Mouse (Mus musculus) liver, embryonic 15.5 days (tissue): Measurements from ENCODE around the gene Nfib. TPM values are rescaled to one million over a fixed set of nuclear protein-coding genes. Genes with fewer than 3 reads are reported as not detected.

Source experiments
- ATAC-seq: fragments of 200-750 bp; cut with Nextera tagmentation; 2 replicates; pipeline ENCODE4 v1.8.0; 2017; ENCODE audit warnings: moderate number of reproducible peaks, mild to moderate bottlenecking, moderate library complexity; ENCODE audit not compliant: insufficient read depth
- H3K27ac ChIP-seq: fragments of 300-500 bp; sonication (generic); replicated peaks from 2 replicates; pipeline ENCODE4 v1.5.1; 2015; ENCODE audit warnings: mild to moderate bottlenecking, inconsistent platforms
- H3K27me3 ChIP-seq: fragments of 300-500 bp; sonication (generic); 2 replicates; pipeline ENCODE4 v1.6.1; 2015; ENCODE audit warnings: mild to moderate bottlenecking, inconsistent platforms
- H3K36me3 ChIP-seq: fragments of 300-500 bp; sonication (generic); replicated peaks from 2 replicates; pipeline ENCODE4 v1.6.1; 2015; ENCODE audit warnings: moderate library complexity, mild to moderate bottlenecking, inconsistent platforms
- H3K4me1 ChIP-seq: fragments of 300-500 bp; sonication (generic); replicated peaks from 2 replicates; pipeline ENCODE4 v1.6.1; 2015; ENCODE audit warnings: inconsistent platforms
- H3K4me2 ChIP-seq: fragments of 300-500 bp; sonication (generic); 2 replicates; pipeline ENCODE4 v1.6.1; 2015; ENCODE audit warnings: moderate library complexity, mild to moderate bottlenecking, inconsistent platforms
- H3K4me3 ChIP-seq: fragments of 300-500 bp; sonication (generic); replicated peaks from 2 replicates; pipeline ENCODE4 v1.5.1; 2015; ENCODE audit warnings: mild to moderate bottlenecking, inconsistent platforms
- H3K9ac ChIP-seq: fragments of 300-500 bp; sonication (generic); 2 replicates; pipeline ENCODE4 v1.6.1; 2015; ENCODE audit warnings: moderate library complexity, mild to moderate bottlenecking, inconsistent platforms
- H3K9me3 ChIP-seq: fragments of 300-500 bp; sonication (generic); replicated peaks from 2 replicates; pipeline ENCODE4 v1.6.1; 2016; ENCODE audit warnings: inconsistent platforms
- WGBS: fragments of 180-500 bp; shearing (Covaris S2); methylation state at CpG from one replicate; pipeline ENCODE4 v1.1.7; 2015; ENCODE audit warnings: mixed read lengths; ENCODE audit not compliant: insufficient replicate concordance; 5-methylcytosine and 5-hydroxymethylcytosine counted together
- polyA plus RNA-seq: library from polyadenylated mRNA; unstranded; fragments of >200 nt; fragmentation: Nextera tagmentation; extraction: Ambion mirVana; gene quantifications from 2 replicates; pipeline ENCODE4 v1.2.1, GENCODE M21; 2015

Gene Nfib
- polyA plus RNA-seq, 1 experiment from 2014 or later, result 4.7 TPM

GRCm38 (mm10) chr4:82368091-82368775 is 337.3 kb downstream of the Nfib start:
- no peak overlapping the region for H3K4me3 ChIP-seq
- no peak overlapping the region for H3K4me2 ChIP-seq
- no peak for ATAC-seq
- H3K4me1 ChIP-seq, result no peaks in the 10 kb centered on the region
- no peaks in the 10 kb centered on the region for H3K9me3 ChIP-seq
- 51% methylated on average over 9 of the region's 9 CpGs for WGBS
- H3K36me3 ChIP-seq, result no peaks in the 10 kb centered on the region
- H3K27me3 ChIP-seq, result no peaks in the 10 kb centered on the region
- H3K9ac ChIP-seq, result no peak overlapping the region
- no peak overlapping the region for H3K27ac ChIP-seq

GRCm38 (mm10) chr4:82364696-82365385 is 340.7 kb downstream of the Nfib start:
- Histone ChIP-seq H3K9me3 (no peaks in the 10 kb centered on the region), H3K4me3 (no peak overlapping the region), H3K27me3 (no peaks in the 10 kb centered on the region), H3K4me2 (no peak overlapping the region), H3K36me3 (no peaks in the 10 kb centered on the region), H3K9ac (no peak overlapping the region), H3K4me1 (no peaks in the 10 kb centered on the region), H3K27ac (no peak overlapping the region)
- WGBS, result 33% methylated on average over 4 of the region's 4 CpGs
- no peak for ATAC-seq

GRCm38 (mm10) chr4:82363951-82364350 is 341.6 kb downstream of the Nfib start:
- ATAC-seq, result no peak
- Histone ChIP-seq H3K9ac (no peak overlapping the region), H3K4me3 (no peak overlapping the region), H3K4me2 (no peak overlapping the region), H3K27ac (no peak overlapping the region), H3K36me3 (no peaks in the 10 kb centered on the region), H3K4me1 (no peaks in the 10 kb centered on the region), H3K27me3 (no peaks in the 10 kb centered on the region), H3K9me3 (no peaks in the 10 kb centered on the region)
- 70% methylated on average over 6 of the region's 6 CpGs for WGBS

- H3K4me2 ChIP-seq, result no peak overlapping the region
- 57% methylated on average over 3 of the region's 3 CpGs for WGBS
- H3K27me3 ChIP-seq, result no peaks in the 10 kb centered on the region
- ATAC-seq, result no peak
- no peak overlapping the region for H3K4me3 ChIP-seq
- no peaks in the 10 kb centered on the region for H3K4me1 ChIP-seq
- H3K9me3 ChIP-seq, result no peaks in the 10 kb centered on the region
- H3K9ac ChIP-seq, result no peak overlapping the region
- H3K27ac ChIP-seq, result no peak overlapping the region
- no peaks in the 10 kb centered on the region for H3K36me3 ChIP-seq
These were observed 343.3 kb downstream of the Nfib start for GRCm38 (mm10) chr4:82362294-82362693.

GRCm38 (mm10) chr4:82360081-82360511 is 345.5 kb downstream of the Nfib start:
- no peak for ATAC-seq
- Histone ChIP-seq H3K4me1 (no peaks in the 10 kb centered on the region), H3K4me3 (no peak overlapping the region), H3K4me2 (no peak overlapping the region), H3K27ac (no peak overlapping the region), H3K9me3 (no peaks in the 10 kb centered on the region), H3K9ac (no peak overlapping the region), H3K27me3 (no peaks in the 10 kb centered on the region), H3K36me3 (no peaks in the 10 kb centered on the region)
- WGBS, result 45% methylated on average over 4 of the region's 4 CpGs

- H3K27ac ChIP-seq, result no peak overlapping the region
- no peak for ATAC-seq
- H3K9me3 ChIP-seq, result no peaks in the 10 kb centered on the region
- H3K27me3 ChIP-seq, result no peaks in the 10 kb centered on the region
- no peak overlapping the region for H3K4me3 ChIP-seq
- H3K36me3 ChIP-seq, result no peaks in the 10 kb centered on the region
- H3K9ac ChIP-seq, result no peak overlapping the region
- WGBS, result 37% methylated on average over 3 of the region's 3 CpGs
- no peaks in the 10 kb centered on the region for H3K4me1 ChIP-seq
- no peak overlapping the region for H3K4me2 ChIP-seq
These were observed 346.4 kb downstream of the Nfib start for GRCm38 (mm10) chr4:82359110-82359509.

- no peak for ATAC-seq
These were observed 356.5 kb downstream of the Nfib start for GRCm38 (mm10) chr4:82349006-82349405.

GRCm38 (mm10) chr4:82344787-82345186 is 360.8 kb downstream of the Nfib start:
- ATAC-seq, result no peak; the same call in 1 of the 2 replicates
- no peak overlapping the region for H3K27ac ChIP-seq

More at GRCm38 (mm10) chr4:82349006-82349405, 356.5 kb downstream of the Nfib start:
- Histone ChIP-seq H3K27ac (no peak overlapping the region), H3K36me3 (0 out of 2 replicates have a peak, but pooled peaks cover 3% of the 10 kb centered on the region), H3K4me3 (no peak overlapping the region), H3K9ac (no peak overlapping the region), H3K9me3 (no peaks in the 10 kb centered on the region), H3K4me1 (0 out of 2 replicates have a peak, but pooled peaks cover 5% of the 10 kb centered on the region), H3K4me2 (no peak overlapping the region), H3K27me3 (no peaks in the 10 kb centered on the region)
- 45% methylated on average over 1 of the region's 1 CpGs for WGBS

GRCm38 (mm10) chr4:82344224-82344623 is 361.3 kb downstream of the Nfib start:
- 0 out of 2 replicates have a peak, but pooled peaks cover 3% of the 10 kb centered on the region for H3K36me3 ChIP-seq
- 67% methylated on average over 6 of the region's 6 CpGs for WGBS
- H3K9ac ChIP-seq, result no peak overlapping the region
- H3K27me3 ChIP-seq, result no peaks in the 10 kb centered on the region
- H3K4me3 ChIP-seq, result no peak overlapping the region
- ATAC-seq, result no peak
- H3K9me3 ChIP-seq, result no peaks in the 10 kb centered on the region
- 0 out of 2 replicates have a peak, but pooled peaks cover 5% of the 10 kb centered on the region for H3K4me1 ChIP-seq
- H3K27ac ChIP-seq, result no peak overlapping the region
- H3K4me2 ChIP-seq, result no peak overlapping the region

More at GRCm38 (mm10) chr4:82344787-82345186, 360.8 kb downstream of the Nfib start:
- WGBS, result 28% methylated on average over 4 of the region's 4 CpGs
- no peaks in the 10 kb centered on the region for H3K9me3 ChIP-seq
- H3K36me3 ChIP-seq, result 0 out of 2 replicates have a peak, but pooled peaks cover 3% of the 10 kb centered on the region
- H3K9ac ChIP-seq, result no peak overlapping the region
- H3K4me2 ChIP-seq, result no peak overlapping the region
- H3K4me3 ChIP-seq, result no peak overlapping the region
- no peaks in the 10 kb centered on the region for H3K27me3 ChIP-seq
- H3K4me1 ChIP-seq, result 0 out of 2 replicates have a peak, but pooled peaks cover 5% of the 10 kb centered on the region

GRCm38 (mm10) chr4:82338930-82339329 is 366.6 kb downstream of the Nfib start:
- ATAC-seq, result no peak
- H3K36me3 ChIP-seq, result no peaks in the 10 kb centered on the region
- H3K27me3 ChIP-seq, result no peaks in the 10 kb centered on the region
- H3K9me3 ChIP-seq, result no peaks in the 10 kb centered on the region
- no peak overlapping the region for H3K4me3 ChIP-seq
- WGBS, result 71% methylated on average over 6 of the region's 6 CpGs
- H3K27ac ChIP-seq, result no peak overlapping the region
- H3K9ac ChIP-seq, result no peak overlapping the region
- no peaks in the 10 kb centered on the region for H3K4me1 ChIP-seq
- no peak overlapping the region for H3K4me2 ChIP-seq

- H3K9ac ChIP-seq, result no peak overlapping the region
- no peak for ATAC-seq
- no peaks in the 10 kb centered on the region for H3K4me1 ChIP-seq
- 37% methylated on average over 3 of the region's 3 CpGs for WGBS
- no peaks in the 10 kb centered on the region for H3K36me3 ChIP-seq
- no peak overlapping the region for H3K4me2 ChIP-seq
- no peak overlapping the region for H3K27ac ChIP-seq
- H3K27me3 ChIP-seq, result no peaks in the 10 kb centered on the region
- no peak overlapping the region for H3K4me3 ChIP-seq
- no peaks in the 10 kb centered on the region for H3K9me3 ChIP-seq
These were observed 367.1 kb downstream of the Nfib start for GRCm38 (mm10) chr4:82338481-82338880.
